Mouse (Mus musculus) cerebellum, adult 2 months (tissue): ENCODE data around the gene Gm13695.

ENCODE experiments used
- CTCF ChIP-seq: fragments of 200-500 bp; IDR thresholded peaks from 2 replicates; pipeline ENCODE4 v1.5.1; 2011; ENCODE audit warnings: low read depth, mild to moderate bottlenecking, control low read depth, low read length, moderate library complexity, borderline replicate concordance; ENCODE audit not compliant: insufficient read depth
- POLR2A ChIP-seq: fragments of 200-500 bp; IDR thresholded peaks from 2 replicates; pipeline ENCODE4 v1.6.1; 2011; ENCODE audit warnings: low read length, control low read depth, borderline replicate concordance; ENCODE audit not compliant: insufficient read depth

- TF ChIP-seq CTCF (no peak), POLR2A (no peak)
Measured at GRCm38 (mm10) chr2:84008913-84009312, 41.8 kb downstream of the Gm13695 start.
